Mouse (Mus musculus): ENCODE results near the gene Tmem221.

Tmem221 gene

DNA sequence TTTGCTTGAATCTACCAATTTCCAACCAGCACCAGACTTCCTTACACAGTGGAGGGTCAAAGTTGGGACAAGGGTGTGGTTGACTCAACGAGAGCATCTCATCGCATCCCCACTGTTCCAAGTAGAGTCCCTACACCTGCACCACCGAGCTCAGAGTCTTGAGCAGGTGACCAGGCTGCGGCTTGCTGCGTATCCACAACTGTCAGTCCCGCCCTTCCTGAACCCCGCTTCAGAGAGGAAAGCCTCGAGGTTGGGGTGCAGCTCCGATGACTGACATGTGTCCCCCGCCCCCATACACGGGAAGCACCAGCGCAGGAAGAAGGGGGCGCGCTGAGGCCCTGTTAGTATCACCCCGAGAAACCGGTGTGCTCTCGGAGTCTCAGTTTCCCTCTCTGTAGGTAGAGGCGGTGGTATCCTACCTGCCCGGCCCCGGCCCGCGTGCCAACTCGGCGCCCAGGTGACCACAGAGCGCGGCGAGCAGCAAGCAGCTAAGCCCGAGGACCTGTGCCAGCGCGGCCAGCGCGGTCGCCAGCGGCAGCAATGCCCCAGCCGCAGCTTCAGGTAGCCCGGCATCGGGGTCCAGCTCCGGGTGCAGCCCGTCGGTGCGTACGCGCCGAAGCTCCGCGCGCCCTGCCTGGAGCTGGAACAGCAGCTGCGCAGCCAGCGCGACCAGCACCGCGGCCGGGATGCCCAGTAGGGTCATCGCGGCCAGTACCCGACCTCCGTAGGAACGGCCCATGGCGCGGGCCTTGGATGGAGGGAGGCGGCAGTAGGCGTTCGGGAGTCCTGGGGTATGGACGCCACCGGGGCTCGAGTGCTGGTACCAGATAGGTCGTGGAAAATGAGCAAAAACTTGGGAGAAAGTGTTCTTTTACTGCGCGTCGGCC, at the start of gene Tmem221:
Gene Tmem221, minus strand, starts transcription at position 801 of the 887 bp plus-strand sequence.
- DNase-seq = peak in 1 of 2 experiments; percentile 22

DNA sequence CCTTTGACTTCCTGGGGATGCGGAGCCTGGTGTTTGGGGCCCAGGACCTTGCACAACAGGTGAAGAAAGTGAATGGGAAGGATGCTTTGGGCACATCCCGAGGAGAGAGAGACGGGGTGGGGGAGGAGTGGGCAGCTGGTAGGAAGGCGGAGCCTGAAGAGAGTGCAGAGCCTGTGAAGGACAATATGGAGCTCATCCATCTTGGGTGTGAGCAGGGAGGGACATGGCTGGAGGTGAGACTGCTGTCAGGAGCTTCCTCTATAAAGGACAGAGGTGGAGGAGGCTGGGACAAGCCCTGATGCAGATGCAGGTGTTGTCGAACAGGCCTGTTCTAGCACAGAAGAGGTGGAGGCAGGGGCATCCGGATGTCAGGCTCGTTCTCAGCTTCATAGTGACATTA, 45.4 kb upstream of the Tmem221 start:
- no peak for DNase-seq

DNA sequence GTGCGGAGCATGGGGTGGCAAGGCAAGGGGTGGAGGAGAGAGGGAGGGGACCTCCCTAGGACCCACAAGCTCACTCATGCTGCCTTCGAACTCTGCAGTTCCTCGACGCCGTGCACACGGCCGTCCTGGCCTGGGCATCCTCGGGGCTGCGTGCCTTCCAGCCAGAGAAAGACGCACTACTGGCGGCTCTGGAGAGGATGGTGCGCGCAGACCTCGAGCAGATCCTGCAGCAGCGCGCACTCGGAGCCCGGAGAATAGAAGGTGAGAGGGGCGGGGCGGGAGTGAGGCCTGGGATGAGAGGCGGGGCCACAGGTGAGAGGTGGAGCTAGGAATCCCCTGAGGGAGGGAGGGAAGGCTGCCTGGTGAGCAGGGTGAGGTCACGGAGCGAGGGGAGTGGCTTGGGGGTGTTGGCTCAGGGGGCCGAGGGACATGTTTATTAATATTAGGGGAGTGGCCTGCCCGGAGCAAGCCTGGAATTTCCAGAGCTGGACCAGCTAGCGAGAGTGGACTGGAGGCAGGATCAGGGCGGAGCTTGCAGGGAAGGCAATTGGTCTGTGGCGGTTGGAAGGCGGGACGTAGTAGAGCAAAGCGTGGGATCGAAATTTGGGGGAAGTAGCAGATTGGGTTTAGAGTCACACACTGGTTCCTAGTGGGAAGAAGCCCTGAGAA, 44.1 kb upstream of the Tmem221 start:
- peak in 1 of 2 experiments; percentile 27 for DNase-seq

DNA sequence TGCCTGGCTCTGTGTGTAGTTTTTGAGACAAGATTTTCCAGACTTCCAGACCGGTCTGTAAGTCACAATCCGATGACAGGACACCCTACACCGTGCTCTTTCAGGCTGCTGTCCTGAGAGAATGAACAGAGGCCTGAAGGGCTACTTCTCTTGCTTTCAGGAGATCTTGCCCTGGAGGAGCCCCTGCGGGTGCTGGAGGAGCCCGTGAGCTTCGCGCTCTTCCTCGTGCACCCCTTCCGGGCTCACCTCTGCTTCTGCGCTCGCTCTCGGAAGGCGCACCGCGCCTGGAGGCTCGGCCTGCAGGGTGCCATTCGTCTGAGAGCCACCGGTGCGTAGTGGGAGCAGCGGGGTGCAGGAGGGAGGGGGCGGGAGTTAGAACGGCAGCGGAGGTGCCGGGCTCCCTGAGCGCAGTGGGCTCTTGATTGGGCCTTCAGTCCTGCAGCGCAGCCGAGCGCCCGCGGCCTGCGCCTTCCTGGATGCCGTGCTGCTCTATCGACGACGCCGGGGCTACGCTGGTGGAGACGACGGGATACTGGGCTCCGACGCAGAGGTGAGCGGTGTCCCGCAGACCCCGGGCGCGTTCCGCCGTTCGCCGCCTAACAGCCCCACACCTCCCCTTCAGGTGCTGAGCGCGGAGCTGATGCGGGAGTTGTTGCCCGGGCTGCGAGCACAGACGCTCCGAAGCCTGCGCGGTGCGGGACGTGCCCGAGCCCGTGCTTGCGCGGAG, 43.4 kb upstream of the Tmem221 start:
- DNase-seq = peak; percentile 29 to 46

DNA sequence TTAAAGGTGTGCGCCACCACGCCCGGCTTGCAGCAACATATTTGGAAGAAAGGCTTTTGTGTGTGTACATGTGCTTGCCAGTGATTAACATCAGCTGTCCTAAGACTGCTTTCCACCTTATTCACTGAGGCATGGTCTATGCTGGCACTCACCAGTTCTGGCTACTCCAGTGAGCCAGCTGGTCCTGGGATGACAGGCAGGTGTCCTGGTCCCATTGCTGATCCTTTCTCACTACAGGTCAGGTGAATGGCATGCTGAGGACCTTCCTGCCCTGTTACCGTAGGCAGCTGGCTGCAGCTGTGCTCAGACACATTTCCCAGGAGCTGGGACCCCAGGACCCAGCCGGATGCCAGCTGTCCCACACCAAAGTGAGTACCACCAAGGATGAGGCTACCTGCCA, 40.2 kb upstream of the Tmem221 start:
- no peak for DNase-seq

DNA sequence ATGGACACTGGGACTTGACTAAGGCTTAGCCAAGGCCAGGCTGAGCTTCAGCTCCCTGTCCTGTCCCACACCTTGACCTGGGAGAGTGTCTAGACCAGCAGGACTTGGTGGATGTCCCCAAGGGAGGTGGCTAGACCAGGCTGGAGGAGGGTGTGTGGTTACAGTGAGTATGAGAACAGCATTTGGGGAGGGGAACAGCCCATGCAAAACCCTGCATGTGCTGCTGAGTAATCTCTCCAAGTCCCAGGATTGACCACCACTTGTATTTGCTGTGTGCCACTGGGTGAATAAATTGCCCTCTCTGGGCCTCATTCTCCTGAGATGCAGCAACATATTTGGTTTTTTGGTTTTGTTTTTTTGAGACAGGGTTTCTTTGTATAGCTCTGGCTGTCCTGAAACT, 39.7 kb upstream of the Tmem221 start:
- no peak for DNase-seq

DNA sequence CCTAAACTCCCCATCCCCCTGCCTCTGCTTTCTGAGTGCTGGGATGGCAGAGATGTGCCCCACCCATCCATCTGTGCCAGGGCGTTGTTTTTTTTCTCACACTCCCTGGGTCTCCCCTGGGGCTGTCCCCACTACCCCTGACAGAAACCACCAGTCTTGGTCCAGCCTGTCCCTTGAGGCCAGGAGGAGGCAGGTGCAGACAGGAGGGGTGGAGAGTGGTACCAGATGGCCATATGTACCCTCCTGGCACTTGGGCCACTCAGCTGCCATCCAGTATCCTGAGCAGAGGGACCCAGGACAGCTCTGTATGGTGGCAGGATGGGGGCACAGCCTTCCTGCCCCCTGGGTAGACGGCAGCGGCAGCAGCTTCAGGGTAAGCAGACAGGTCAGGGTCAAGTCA, 38.8 kb upstream of the Tmem221 start, which contains the start of gene Fam129c:
Gene Fam129c, plus strand, starts transcription at position 198 of the 400 bp plus-strand sequence.
- DNase-seq = peak; percentile 39 to 53

DNA sequence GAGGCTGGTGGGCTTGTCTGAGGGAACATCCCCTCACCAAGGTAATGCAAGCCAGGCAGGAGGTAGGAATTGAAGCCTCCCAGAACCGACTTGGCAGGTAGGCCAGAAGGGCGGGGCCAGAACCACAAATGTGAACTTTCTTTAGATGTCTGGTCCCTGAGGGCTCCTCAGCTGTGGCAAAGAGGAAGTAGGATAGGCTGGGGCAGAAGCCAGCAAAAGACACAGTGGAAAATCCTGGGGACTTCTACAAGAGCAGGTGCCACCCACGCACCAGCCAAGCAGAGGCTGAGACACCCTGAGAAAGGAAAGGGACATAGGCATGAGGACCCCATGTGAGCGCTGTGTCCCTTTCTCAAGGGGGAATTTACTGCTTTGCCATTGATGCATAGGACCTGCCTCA, 38.1 kb upstream of the Tmem221 start:
- peak; percentile 67 to 69 for DNase-seq

DNA sequence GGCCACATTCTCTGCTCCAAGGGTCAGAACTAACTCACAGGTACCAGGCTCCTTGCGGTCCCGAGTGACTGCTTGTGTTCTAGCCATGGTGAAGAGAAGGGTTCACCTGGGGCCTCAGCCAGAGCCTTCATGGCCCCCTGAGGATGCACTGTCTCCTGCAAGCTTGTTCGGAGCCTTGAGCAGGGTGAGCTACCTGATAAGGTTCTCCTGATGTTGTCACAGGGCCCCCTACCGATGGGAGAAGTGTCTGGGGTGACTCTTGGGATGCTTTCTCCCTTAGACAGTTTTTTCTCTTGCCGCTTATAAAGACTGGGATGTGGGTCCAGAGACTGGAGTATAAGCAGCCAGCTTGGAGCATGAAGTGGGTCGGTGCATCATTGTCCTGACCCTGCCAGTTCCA, 37.7 kb upstream of the Tmem221 start:
- DNase-seq = no peak

DNA sequence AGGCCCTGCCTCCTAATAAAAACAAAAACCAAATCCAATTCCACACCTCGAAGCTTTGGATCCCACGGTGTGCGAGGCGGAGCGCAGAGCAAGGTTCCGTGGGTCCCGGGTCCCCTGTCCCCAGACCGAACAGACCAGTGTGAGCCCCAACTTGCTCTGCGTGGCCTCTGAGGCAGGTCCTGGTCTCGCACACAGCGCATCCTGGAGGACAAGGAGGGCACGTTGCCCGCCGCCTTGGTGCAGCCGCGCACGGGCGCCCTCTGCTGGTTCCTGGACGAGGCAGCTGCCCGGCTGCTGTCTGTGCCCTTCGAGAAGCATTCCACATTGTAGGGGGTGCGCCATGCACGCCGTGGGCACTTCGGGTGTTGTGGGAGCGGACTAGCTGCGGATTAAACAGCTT, 37.2 kb upstream of the Tmem221 start:
- DNase-seq = peak; percentile 82 to 93

DNA sequence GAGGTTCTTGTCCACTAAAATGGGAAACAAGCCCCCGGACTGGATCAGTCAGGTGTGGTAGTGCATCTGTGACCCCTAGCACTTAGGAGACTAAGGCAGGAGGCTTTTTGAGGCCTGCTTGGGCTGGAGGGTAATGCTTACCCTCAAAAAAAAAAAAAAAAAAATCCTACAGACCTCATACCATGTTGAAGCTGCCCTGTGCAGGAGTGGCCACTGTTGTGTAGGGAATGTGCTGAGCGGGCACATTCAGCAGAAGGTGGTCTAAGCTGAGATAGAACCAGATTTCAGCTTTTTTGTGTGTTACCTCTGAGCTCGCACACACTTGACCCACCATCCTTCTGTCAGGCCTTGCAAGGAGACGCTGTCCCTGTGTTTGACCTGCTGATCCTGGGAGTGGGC, 35.7 kb upstream of the Tmem221 start:
- DNase-seq = no peak

DNA sequence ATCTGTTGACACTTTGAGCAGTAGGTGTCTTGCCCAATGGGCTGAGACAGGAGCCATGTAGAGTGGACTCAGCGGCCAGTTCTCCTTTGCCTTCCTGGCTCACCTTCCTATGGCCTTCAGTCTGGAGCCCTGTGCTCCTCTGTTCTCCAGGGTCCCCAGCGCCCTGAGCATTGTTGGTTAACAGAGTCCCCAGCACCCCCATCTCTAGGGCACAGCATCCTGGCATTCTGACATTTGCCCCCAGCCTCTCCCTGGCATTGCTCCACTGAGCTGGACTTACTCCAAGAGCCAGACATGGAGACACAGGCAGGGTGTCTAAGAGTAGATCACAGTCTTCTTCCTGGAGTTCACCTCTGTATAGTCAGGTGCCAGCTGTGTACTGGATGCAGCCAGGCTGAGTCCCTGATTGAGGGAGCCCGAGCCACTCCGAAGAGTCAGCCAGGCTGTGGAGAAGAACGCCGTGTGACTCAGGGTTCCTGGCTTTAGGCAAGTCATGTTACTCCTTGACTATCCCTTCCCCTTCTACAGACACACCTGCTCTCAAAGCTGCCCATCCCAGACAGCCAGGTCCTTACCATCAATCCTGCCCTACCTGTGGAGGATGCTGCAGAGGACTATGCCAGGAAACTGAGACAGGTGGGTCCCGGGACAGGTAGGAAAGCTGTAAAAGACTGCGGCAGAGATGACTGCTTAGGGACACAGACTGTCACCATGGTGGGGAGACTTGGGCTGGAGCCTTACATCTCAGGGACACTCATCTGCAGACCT, 35.1 kb upstream of the Tmem221 start:
- DNase-seq = no peak

DNA sequence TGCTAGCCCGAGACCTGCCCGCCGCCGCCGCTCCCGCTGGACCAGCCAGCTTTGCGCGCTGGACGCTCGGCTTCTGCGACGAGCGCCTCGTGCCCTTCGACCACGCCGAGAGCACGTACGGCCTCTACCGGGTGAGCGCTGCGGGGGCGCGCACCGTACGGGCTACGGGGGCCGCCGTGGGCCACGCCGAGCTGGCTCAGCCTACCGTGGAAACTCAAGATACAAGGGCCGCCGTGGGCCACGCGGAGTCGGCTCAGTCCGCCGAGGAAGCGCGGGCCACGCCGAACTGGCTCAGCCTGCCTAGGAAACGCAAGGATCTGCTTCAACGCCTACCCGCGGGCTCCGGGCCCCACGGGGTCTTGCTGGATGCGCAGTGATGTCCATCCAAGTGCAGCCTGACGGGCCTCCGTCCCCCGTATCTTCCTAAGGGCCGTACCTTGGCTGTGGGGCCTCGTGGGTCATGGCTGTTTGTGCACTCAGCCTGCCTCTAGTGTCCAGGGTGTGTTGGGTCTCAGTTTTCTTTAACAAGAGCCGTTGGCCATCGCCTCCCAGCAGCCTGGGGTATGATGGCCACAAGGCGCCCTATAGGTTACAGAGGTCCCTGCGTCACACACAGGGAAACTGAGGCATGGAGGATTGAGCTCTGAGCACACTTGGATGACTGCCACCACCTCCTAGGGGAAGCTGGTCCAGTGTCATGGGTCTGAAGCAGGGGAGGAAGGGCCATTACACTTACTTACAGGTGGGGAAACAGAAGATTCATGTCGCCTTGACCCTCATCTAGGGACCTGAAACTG, 33.9 kb upstream of the Tmem221 start:
- DNase-seq = peak; percentile 70 to 73

DNA sequence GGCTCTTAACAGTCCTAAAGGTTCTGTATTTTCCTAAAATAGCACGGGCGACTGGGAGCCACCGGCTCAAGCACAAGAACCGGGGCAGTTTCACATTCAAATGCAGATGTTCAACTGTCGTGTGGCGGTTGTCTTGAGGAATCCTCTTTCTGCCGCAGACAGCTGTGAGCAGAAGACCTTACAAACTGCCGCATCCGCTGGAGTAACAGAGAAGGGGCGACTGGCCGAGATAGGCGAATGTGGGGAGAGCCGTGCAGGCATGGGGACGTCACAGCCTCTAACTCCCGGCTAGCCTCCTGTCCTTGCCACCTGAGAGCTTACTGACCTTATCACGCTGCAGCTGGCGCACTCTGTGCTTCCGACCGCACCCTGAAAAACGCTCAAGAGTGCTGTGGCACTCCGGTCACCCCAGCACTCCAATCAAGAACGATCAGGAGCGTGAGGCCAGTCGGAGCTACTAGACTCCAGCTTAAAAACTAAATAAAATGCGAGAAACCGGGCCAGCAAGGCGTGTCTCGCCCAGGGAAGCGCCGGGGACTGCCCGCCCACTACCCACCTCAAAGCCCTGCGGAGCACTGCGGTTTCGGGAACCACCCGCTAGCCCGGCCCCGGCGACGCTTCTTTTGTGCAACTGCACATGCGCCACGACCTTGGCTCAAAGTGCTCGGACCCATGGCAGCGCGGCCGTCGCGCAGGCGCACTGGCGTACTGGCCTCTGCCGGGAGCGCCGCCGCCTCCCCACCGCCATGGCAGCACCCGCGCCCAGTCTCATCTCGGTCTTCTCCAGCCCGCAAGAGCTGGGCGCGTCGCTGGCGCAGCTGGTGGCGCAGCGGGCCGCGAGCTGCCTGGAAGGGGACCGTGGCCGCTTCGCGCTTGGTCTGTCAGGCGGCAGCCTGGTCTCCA, 33.1 kb upstream of the Tmem221 start, which contains the start of gene Pgls:
Gene Pgls, plus strand, starts transcription at position 706 of the 903 bp plus-strand sequence.
- peak; percentile 92 to 94 for DNase-seq

DNA sequence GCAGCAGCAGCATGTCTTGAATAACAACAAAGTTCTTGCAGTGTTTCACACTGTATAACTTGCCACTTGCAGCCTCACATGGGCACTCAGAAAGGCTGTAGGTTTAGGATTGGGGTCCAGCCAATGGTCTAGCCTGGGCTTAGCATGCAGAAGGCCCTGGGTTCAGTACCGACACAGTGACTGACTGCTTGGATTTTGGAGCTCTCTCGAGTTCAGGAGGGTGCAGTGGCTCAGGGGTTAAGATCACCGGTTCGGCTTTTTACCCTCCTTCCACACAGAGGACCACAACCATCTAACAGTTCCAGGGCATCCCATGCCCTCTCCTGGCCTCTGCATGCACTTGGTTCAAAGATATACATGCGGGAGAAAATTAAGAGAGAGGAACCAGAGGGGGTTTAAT, 32.3 kb upstream of the Tmem221 start:
- no peak for DNase-seq

DNA sequence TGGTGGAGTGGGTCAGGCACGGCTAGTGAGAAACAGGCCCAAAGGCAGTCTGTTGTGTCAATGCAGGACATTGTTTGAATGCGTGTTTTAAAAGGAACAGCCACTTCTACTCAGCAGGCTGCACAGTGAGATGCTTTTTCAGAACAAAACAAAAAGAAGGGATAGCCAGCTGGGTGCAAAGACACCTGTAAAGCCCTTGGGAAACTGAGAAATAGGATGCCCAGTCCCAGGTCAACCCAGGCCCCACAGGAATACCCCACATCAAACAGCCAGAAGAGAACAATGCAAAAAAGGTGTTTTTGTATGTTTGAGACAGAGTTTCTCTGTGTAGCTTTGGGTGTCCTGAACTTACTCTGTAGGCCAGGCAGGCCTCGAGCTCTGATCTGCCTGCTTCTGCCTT, 30.1 kb upstream of the Tmem221 start:
- DNase-seq = no peak

DNA sequence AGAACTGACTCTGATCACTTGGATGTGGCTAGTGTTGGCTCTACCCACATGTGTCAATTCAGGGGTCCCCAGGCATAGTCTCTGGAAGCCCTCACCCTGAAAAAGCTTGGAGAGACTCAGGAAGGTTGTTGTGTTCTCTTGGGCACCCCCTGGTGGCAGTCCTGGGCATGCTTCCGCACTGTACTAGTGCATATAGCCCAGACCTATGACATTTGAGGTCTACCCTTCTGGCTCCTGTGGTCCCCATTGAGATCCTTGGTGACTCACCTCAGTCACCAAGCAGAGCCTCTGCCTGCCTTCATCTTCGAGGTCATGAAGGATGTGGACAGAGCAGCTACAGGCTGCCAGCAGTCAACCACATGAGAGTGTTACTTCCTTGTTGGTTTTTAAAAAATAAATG, 28.2 kb upstream of the Tmem221 start:
- no peak for DNase-seq

DNA sequence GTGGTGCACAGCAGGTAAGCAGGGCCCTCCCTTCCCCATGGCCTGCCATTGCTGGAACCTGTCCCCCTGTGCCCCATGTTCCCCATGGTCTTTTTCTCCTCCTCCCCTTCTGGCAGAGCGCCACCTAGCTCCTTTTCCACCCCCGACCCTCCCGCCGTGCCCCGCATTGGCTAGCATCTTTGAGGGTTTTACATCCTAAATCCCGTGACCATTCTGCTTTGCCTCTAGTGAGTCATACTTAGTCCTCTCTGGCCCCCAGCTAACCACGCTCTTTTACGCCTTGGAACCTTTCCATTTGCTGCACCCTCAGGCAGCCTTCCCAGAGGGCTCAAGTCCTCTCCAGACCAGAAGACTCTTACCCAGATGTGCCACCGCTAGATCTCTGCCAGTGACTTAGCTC, 21.5 kb upstream of the Tmem221 start:
- no peak for DNase-seq

DNA sequence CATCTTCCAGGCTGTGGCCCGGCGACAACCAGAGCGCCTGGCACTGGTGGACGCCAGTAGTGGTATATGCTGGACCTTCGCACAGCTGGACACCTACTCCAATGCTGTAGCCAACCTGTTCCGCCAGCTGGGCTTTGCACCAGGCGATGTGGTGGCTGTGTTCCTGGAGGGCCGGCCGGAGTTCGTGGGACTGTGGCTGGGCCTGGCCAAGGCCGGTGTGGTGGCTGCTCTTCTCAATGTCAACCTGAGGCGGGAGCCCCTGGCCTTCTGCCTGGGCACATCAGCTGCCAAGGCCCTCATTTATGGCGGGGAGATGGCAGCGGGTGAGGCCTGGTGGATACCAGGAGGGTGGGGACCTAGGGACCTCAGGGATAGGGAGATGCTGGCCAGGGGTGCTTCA, 20.8 kb upstream of the Tmem221 start:
- DNase-seq = no peak

DNA sequence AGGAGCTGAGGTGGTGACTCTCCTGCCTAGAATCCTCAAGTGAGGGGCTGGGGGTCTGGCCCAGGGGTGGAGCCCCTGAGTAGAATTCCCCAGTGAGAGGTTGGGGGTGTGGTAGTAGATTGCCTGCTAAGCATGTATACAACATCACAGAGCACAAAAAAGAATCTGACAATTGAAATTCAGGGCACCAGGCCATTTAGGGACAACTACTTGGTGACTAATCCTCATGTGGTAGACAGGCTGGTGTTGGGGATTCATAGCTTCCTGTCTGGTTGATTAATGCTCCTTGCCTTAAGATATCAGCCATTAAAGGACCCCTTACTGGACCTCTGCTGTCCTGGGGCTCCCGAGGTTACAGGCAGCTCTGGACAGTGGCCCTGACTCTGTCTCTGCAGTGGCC, 20.3 kb upstream of the Tmem221 start:
- DNase-seq = no peak

All from spleen, adult 18-20 months (tissue).